Mouse (Mus musculus) sigmoid colon, adult 10 weeks (tissue): Measurements from ENCODE around the gene Frg2f1. TPM values are rescaled to one million over a fixed set of nuclear protein-coding genes. Genes with fewer than 3 reads are reported as not detected.

Experiments used
- polyA plus RNA-seq: library from polyadenylated mRNA; stranded (reverse); fragments of 350-450 nt; fragmentation: Illumina TruSeq; extraction: RNeasy Lipid Tissue Mini Kit (QIAGEN cat#74804); gene quantifications from one replicate; pipeline ENCODE4 v1.2.3, GENCODE M21; 2014; ENCODE audit warnings: low read depth, low replicate concordance

Frg2f1 gene
- 5.0 TPM for polyA plus RNA-seq

DNA sequence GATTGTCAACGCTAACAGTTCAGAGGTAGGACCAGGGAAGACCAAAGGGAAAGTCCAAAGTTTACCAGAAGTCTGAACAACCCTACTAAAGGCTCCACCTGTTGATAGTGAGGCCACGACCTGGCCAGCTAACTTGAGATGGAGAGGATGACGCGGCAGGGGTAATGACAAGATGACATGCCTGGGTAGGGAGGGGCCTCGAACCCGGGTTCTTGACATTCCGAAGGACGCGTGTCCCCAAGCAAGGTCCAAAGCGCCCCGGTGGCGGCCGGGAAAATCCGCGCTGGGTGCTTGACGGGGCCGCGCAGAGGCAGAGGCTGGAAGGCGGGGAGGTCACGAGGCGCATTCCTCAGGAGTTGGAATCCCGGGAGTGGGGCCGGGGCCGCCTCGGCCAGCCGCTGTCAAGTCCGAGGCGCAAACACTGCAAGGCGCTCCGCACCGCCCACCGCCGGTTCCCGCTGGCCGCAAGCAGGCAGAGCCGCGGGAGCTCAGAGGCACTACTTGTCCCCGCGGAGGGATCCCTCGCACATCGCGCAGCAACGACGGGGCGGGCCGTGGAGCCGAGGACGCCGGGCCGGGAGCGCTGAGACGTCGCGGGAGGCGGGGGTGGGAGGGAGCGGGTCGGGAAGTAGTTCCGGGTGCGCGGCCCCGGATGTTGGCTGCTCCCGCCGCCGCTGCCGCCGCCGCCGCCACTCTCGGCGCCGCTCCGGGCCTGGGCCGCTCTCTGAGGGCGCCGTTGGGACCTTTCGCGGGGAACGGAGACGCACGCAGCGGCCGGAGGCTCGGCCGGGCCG is at the start of gene Frg2f1:
Gene Frg2f1, minus strand, starts transcription at position 499 of the 794 bp plus-strand sequence.

GRCm38 (mm10) chr4:119536615-119537014 is 2.7 kb downstream of the Frg2f1 start, which contains the start of gene Foxj3:
Foxj3 (plus strand) TSS chr4:119537004.

GRCm38 (mm10) chr4:119492291-119492932 is 46.9 kb downstream of the Frg2f1 start, which contains the start of gene Rimkla:
Rimkla (minus strand) TSS chr4:119492628.

Other genes with a start within 250 kb of the Frg2f1 start
- gene Ybx1, start 244.9 kb downstream of the Frg2f1 start, polyA plus RNA-seq: 625 TPM
- 31.6 TPM for gene Ppih, start 219.0 kb downstream of the Frg2f1 start, polyA plus RNA-seq
- gene Ccdc30, start 124.0 kb downstream of the Frg2f1 start, polyA plus RNA-seq: not detected
- gene Ppcs, start 117.1 kb downstream of the Frg2f1 start, polyA plus RNA-seq: 31.7 TPM
- gene Zmynd12, start 116.7 kb downstream of the Frg2f1 start, polyA plus RNA-seq: not detected
- 3.3 TPM for gene Rimkla, start 46.9 kb downstream of the Frg2f1 start, polyA plus RNA-seq
- 56.1 TPM for gene Foxj3, start 2.5 kb downstream of the Frg2f1 start, polyA plus RNA-seq
- gene Guca2a, start 98.2 kb upstream of the Frg2f1 start, polyA plus RNA-seq: 35.1 TPM
- gene Guca2b, start 119.4 kb upstream of the Frg2f1 start, polyA plus RNA-seq: 3.7 TPM
- gene Hivep3, start 194.3 kb upstream of the Frg2f1 start, polyA plus RNA-seq: 5.1 TPM